Mouse (Mus musculus) bone marrow, adult 2 months (tissue): Measurements from ENCODE around the gene Ascc1. TPM values are rescaled to one million over a fixed set of nuclear protein-coding genes. Genes with fewer than 3 reads are reported as not detected.

Source experiments
- H3K27ac ChIP-seq: fragments of 200-500 bp; 2 replicates; pipeline ENCODE4 v1.5.1; 2012; ENCODE audit warnings: low read depth, mild to moderate bottlenecking, control low read depth, inconsistent platforms, low read length; ENCODE audit not compliant: control insufficient read depth, poor library complexity, insufficient read depth
- H3K4me1 ChIP-seq: fragments of 200-500 bp; 2 replicates; pipeline ENCODE4 v1.6.1; 2011; ENCODE audit warnings: low read length; ENCODE audit not compliant: control insufficient read depth, insufficient read depth
- H3K4me3 ChIP-seq: fragments of 200-500 bp; replicated peaks from 2 replicates; pipeline ENCODE3; 2011; ENCODE audit warnings: mild to moderate bottlenecking, low read depth, low read length, control low read depth; ENCODE audit not compliant: control insufficient read depth
- CTCF ChIP-seq: fragments of 200-500 bp; IDR thresholded peaks from 2 replicates; pipeline ENCODE4 v1.5.1; 2011; ENCODE audit warnings: low read length, control low read depth; ENCODE audit not compliant: control insufficient read depth, insufficient read depth
- POLR2A ChIP-seq: fragments of 200-500 bp; IDR thresholded peaks from 2 replicates; pipeline ENCODE4 v1.6.1; 2011; ENCODE audit warnings: low read depth, mild to moderate bottlenecking, control low read depth, low read length, borderline replicate concordance; ENCODE audit not compliant: control insufficient read depth
- WGBS: fragments of 180-500 bp; shearing (Covaris S2); methylation state at CpG from one replicate; pipeline ENCODE4 v1.1.7; 2018; 5-methylcytosine and 5-hydroxymethylcytosine counted together
- polyA plus RNA-seq: library from polyadenylated mRNA; stranded (reverse); fragments of >200 nt; gene quantifications from 2 replicates; pipeline ENCODE4 v1.2.4, GENCODE M21; 2011; ENCODE audit warnings: low replicate concordance; ENCODE audit not compliant: missing spikeins, insufficient read depth, insufficient read length

Ascc1 gene
- polyA plus RNA-seq, 1 experiment = 18.6 TPM

DNA sequence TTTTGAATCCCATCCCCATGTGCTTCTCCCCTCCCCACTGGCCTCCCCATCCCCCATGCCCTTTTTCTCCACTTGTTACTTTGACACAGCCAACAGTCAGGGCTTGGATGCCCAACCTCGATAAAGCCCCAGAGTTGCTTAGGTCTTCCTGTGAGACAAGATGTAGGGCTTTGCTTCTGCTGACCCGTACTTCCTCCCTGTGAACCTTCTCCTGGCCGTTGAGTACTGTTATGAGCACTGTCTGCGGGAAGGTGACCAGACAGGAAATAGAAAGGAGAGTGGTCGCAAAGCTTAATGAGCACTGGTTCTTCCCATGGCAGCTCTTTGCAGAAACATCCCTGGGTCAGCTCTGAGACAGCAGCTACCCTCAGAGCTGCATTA, 78.0 kb downstream of the Ascc1 start:
- WGBS = 2% methylated on average over 5 of the region's 5 CpGs
- Histone ChIP-seq H3K4me3 (no peak overlapping the region), H3K4me1 (peaks cover 14% of the 10 kb centered on the region), H3K27ac (peak overlapping the region; percentile 64)
- TF ChIP-seq POLR2A = no peak
- TF ChIP-seq CTCF = no peak

- WGBS = 13% methylated on average over 21 of the region's 21 CpGs
- Histone ChIP-seq H3K4me1 (peaks cover 14% of the 10 kb centered on the region), H3K27ac (peak overlapping the region; percentile 64), H3K4me3 (no peak overlapping the region)
- TF ChIP-seq CTCF (no peak), POLR2A (no peak)
Observed at GRCm38 (mm10) chr10:60080982-60081825, 78.6 kb downstream of the Ascc1 start.

GRCm38 (mm10) chr10:60081905-60082304, 79.3 kb downstream of the Ascc1 start:
- TF ChIP-seq POLR2A (no peak), CTCF (no peak)
- Histone ChIP-seq H3K4me1 (peaks cover 13% of the 10 kb centered on the region), H3K4me3 (no peak overlapping the region), H3K27ac (peak overlapping the region; percentile 17; the same call in 1 of the 2 replicates)
- WGBS = 78% methylated on average over 5 of the region's 5 CpGs

- no peak overlapping the region for H3K4me3 ChIP-seq
- WGBS = 82% methylated on average over 4 of the region's 4 CpGs
- no peak for TF ChIP-seq CTCF
- no peak for TF ChIP-seq POLR2A
- peaks cover 7% of the 10 kb centered on the region for H3K4me1 ChIP-seq
- H3K27ac ChIP-seq = no peak overlapping the region
Observed at GRCm38 (mm10) chr10:60084065-60084464, 81.5 kb downstream of the Ascc1 start.

DNA sequence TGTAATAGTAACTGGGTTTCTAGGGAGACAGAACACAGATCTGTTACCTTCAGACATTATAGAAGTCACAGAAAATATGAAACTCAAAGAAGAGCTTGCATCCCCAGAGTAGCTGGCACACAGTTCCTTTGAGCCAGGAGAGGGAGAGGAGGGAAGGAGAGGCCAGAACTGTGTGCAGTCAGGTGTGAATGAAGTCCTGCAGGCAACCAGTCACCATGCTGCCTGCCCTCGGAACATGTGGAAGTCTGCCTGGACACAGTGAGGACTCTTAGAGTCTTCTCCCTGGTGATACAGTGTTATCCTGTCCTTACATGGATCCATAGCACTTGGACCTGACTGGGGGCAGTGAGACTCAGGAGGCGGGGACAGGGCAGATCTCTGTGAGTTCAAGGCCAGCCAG, 89.7 kb downstream of the Ascc1 start:
- Histone ChIP-seq H3K27ac (no peak overlapping the region), H3K4me1 (no peaks in the 10 kb centered on the region), H3K4me3 (no peak overlapping the region)
- 95% methylated on average over 2 of the region's 2 CpGs for WGBS
- TF ChIP-seq CTCF (no peak), POLR2A (no peak)

DNA sequence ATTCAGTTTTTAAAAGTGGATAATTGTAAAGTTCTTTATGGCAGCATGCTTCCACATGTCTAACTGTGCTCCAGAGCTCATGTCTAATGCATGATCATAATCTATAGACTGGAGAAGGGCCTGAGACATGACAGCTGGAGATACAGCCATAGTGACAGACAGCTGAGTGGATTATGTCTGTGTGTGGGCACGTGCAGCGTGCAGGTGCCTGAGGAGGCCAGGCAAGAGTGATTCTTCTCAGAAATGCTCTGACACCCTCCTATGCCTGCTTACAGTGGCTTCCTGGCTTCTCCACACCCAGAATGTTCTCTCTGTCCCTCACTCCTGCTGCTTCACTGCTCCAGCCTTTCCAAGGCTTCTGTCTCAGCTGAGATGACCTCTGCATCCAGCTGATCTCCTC, 91.1 kb downstream of the Ascc1 start:
- no peak for TF ChIP-seq POLR2A
- no peak for TF ChIP-seq CTCF
- Histone ChIP-seq H3K27ac (no peak overlapping the region), H3K4me1 (no peaks in the 10 kb centered on the region), H3K4me3 (no peak overlapping the region)
- 88% methylated on average over 2 of the region's 2 CpGs for WGBS

DNA sequence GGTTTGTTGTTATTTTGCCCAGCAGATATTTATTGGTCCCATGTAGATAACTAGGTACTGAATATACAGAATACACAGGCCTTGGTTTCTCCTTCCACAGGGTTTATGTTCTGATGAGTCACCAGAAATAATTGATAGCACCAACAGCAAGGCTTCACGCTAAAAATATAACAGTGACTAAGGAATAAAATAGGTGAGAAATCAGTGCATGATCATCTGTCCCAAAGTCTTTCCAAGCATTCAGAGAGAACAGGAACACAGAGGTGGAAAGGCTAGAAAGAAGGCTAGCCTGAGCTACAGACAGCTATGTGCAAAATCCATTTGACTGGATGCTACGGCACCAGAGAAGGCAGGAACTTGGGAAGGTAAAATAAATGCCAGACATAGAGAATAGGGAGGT, 93.0 kb downstream of the Ascc1 start:
- Histone ChIP-seq H3K4me3 (no peak overlapping the region), H3K4me1 (no peaks in the 10 kb centered on the region), H3K27ac (no peak overlapping the region)
- WGBS = 88% methylated on average over 2 of the region's 2 CpGs
- TF ChIP-seq CTCF (no peak), POLR2A (no peak)

DNA sequence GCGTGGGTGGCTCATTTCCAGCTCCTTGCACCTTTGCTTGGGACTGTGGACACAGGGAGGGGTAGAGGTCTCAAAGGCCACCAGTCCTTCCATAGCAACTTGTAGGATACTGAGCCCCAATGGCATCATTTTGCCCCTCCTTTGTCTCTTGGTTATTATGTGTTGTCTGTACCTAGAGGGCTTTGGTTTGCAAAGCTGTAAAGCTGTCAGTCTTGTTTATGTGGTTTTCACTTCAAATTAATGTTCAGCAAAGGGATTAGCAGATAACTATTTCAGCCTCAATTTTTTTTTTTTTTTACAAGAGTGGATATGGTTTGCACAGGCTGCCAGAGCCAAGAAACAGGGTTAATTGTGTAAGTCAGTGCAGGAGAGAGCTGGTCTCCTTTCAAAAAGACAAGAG, 93.7 kb downstream of the Ascc1 start:
- 84% methylated on average over 1 of the region's 1 CpGs for WGBS
- TF ChIP-seq CTCF (no peak), POLR2A (no peak)
- H3K4me3 ChIP-seq = no peak overlapping the region
- H3K27ac ChIP-seq = no peak overlapping the region
- no peaks in the 10 kb centered on the region for H3K4me1 ChIP-seq
